Mouse (Mus musculus) Muller cell, postnatal 12 days (primary cell): ENCODE measurements around the gene Slc5a3.

Experiments used
- DNase-seq: peaks from one replicate; pipeline ENCODE4 v3.0.0-alpha.2; 2015; ENCODE audit errors: inconsistent ontology term

Slc5a3 gene

GRCm38 (mm10) chr16:92120899-92121531, 62.9 kb downstream of the Slc5a3 start:
- no peak for DNase-seq

- no peak for DNase-seq
These were observed 69.1 kb downstream of the Slc5a3 start for GRCm38 (mm10) chr16:92127226-92127625.

GRCm38 (mm10) chr16:92127666-92128065, 69.5 kb downstream of the Slc5a3 start:
- DNase-seq, result no peak

- DNase-seq, result no peak
These were observed 71.7 kb downstream of the Slc5a3 start for GRCm38 (mm10) chr16:92129843-92130242.

GRCm38 (mm10) chr16:92132511-92132910, 74.4 kb downstream of the Slc5a3 start:
- DNase-seq, result no peak

GRCm38 (mm10) chr16:92134148-92134764, 76.1 kb downstream of the Slc5a3 start:
- peak; percentile 52 for DNase-seq

GRCm38 (mm10) chr16:92136275-92136674, 78.2 kb downstream of the Slc5a3 start:
- no peak for DNase-seq
